Mouse (Mus musculus) ES-Bruce4 (cell line): ENCODE data around the gene Dgka. TPM values are rescaled to one million over a fixed set of nuclear protein-coding genes. Genes with fewer than 3 reads are reported as not detected.

Experiments
- H3K27ac ChIP-seq: 2 replicates; pipeline ENCODE4 v1.5.1; 2012; ENCODE audit warnings: low read length, inconsistent platforms; ENCODE audit not compliant: insufficient read depth
- H3K27me3 ChIP-seq: 2 replicates; pipeline ENCODE4 v1.6.1; 2012; ENCODE audit warnings: mild to moderate bottlenecking, low read length, inconsistent platforms; ENCODE audit not compliant: control insufficient read depth, poor library complexity, insufficient read depth, severe bottlenecking
- H3K36me3 ChIP-seq: 2 replicates; pipeline ENCODE4 v1.6.1; 2012; ENCODE audit warnings: inconsistent platforms, mild to moderate bottlenecking, low read length, moderate library complexity; ENCODE audit not compliant: control insufficient read depth, poor library complexity, insufficient read depth, severe bottlenecking
- H3K4me1 ChIP-seq: one replicate; pipeline ENCODE4 v1.8.1; 2011; ENCODE audit warnings: low read length; ENCODE audit not compliant: control insufficient read depth, insufficient read depth
- H3K4me3 ChIP-seq: 2 replicates; pipeline ENCODE4 v1.5.1; 2011; ENCODE audit warnings: low read depth, mild to moderate bottlenecking, low read length
- H3K9ac ChIP-seq: 2 replicates; pipeline ENCODE4 v1.6.1; 2012; ENCODE audit warnings: low read depth, mild to moderate bottlenecking, inconsistent platforms; ENCODE audit not compliant: poor library complexity, severe bottlenecking
- H3K9me3 ChIP-seq: replicated peaks from 2 replicates; pipeline ENCODE4 v1.6.1; 2012; ENCODE audit warnings: mild to moderate bottlenecking, low read length, inconsistent platforms; ENCODE audit not compliant: control insufficient read depth, poor library complexity, insufficient read depth, severe bottlenecking
- CTCF ChIP-seq: IDR thresholded peaks from one replicate; pipeline ENCODE4 v1.8.1; 2011; ENCODE audit warnings: low read depth, low read length
- EP300 ChIP-seq: IDR thresholded peaks from 2 replicates; pipeline ENCODE4 v1.6.1; 2011; ENCODE audit warnings: low read depth, low read length; ENCODE audit not compliant: insufficient read depth
- POLR2A ChIP-seq: IDR thresholded peaks from one replicate; pipeline ENCODE4 v1.8.1; 2011; ENCODE audit warnings: low read length; ENCODE audit not compliant: insufficient read depth
- polyA plus RNA-seq: library from polyadenylated mRNA; stranded (reverse); fragments of >200 nt; gene quantifications from 2 replicates; pipeline ENCODE4 v1.2.4, GENCODE M21; 2011; ENCODE audit warnings: low read depth; ENCODE audit not compliant: missing spikeins, insufficient read depth, insufficient read length

The Dgka gene
- polyA plus RNA-seq, 1 experiment, result 44.7 TPM

DNA sequence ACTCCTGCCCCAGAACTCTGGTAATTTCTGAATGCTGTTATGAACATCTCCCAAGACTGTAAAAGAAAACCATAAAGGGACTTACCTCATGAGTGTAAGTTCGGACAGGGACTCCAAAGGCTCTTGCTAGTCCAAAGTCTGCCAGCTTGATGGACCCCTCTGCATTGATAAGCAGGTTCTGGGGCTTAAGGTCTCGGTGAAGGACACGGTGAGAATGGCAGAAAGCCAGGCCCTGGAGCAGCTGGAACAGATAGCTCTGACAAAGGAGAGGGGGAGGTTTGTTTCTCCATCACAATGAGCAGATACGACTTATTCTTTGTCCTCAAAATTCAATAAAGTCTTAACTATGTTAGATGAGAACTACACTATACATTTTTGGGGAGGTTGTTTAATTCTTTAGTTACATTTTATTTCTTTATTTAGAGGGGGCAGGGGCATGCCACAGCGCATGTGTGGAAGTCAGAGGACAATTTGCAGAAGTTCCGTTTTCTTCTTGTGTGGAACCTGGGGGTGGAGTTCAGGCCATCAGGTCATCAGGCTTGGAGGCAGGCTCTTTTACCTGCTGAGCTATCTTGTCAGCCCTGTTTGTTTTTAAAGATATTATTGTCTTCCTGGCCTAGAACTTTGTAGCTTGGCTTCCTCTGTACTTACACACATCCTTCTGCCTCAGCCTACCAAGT is 42.2 kb downstream of the Dgka start:
- H3K36me3 ChIP-seq, result peaks cover 51% of the 10 kb centered on the region
- TF ChIP-seq POLR2A (no peak), CTCF (no peak), EP300 (no peak)
- H3K9ac ChIP-seq, result no peak overlapping the region
- H3K27me3 ChIP-seq, result no peaks in the 10 kb centered on the region
- H3K9me3 ChIP-seq, result no peaks in the 10 kb centered on the region
- no peak overlapping the region for H3K4me3 ChIP-seq
- H3K4me1 ChIP-seq, result no peaks in the 10 kb centered on the region
- no peak overlapping the region for H3K27ac ChIP-seq

DNA sequence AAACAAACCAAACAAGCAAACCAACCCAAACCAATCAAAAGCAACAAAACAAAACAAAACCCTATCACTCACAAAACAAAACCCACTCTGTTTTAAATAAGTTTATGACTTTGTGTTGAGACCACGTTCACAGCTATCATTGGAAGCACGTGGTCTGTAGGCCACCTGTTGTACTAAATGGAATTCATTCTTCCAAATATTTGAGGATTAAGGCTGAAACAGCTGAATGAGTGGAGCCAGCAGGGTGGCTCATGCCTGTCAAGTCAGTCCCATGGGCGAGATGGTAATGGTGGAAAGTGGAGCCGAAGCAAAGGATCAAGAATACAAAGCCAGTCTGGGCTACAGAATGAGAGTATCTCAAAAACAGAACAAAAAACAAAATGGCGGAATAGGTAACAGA is 43.9 kb downstream of the Dgka start:
- H3K27ac ChIP-seq, result no peak overlapping the region
- no peaks in the 10 kb centered on the region for H3K27me3 ChIP-seq
- H3K36me3 ChIP-seq, result peaks cover 51% of the 10 kb centered on the region
- no peak overlapping the region for H3K9ac ChIP-seq
- TF ChIP-seq EP300 (no peak), POLR2A (no peak), CTCF (no peak)
- no peaks in the 10 kb centered on the region for H3K9me3 ChIP-seq
- H3K4me3 ChIP-seq, result no peak overlapping the region
- no peaks in the 10 kb centered on the region for H3K4me1 ChIP-seq

DNA sequence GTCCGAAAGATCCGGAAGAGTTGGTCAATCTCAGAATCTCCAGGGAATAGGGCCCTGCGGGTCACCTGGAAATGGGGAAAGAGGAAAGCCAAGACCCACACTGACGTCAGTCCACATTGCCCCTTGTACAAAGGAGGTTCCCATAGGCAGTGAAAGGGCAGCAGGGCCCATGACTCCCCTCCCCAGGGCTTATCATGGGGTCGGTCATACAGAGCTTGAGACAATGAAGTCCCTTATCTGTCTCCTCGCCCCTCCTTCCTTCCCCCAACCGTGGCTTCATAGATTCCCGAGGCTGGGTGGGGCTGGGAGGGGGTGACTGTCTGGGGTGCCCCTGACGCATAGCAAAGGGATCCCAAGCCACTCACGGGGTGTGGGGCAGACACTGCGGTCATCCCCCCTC is 45.0 kb downstream of the Dgka start:
- Histone ChIP-seq H3K36me3 (peaks cover 51% of the 10 kb centered on the region), H3K9me3 (no peaks in the 10 kb centered on the region), H3K27me3 (no peaks in the 10 kb centered on the region), H3K4me3 (no peak overlapping the region), H3K4me1 (no peaks in the 10 kb centered on the region), H3K9ac (no peak overlapping the region), H3K27ac (no peak overlapping the region)
- TF ChIP-seq POLR2A (no peak), EP300 (no peak), CTCF (no peak)

DNA sequence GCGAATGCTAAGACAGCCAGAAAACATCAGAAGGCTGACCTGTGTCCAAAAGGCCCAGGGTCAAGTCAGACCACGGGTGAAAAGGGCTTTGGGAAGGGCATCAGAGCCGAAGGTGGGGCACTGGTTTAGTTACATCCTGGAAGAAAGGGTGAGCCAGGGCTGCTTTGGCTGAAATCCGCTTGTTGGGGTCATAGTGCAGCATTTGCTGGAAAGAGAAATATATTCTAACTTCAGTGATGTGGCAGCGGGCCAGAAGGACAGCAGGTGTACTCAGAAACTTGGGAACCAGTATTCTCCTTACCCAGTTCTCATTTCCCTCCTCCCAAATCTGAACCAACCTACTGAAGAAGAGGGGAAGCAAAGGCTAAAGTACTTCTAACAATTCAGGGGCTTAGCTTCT is 45.6 kb downstream of the Dgka start:
- Histone ChIP-seq H3K4me3 (no peak overlapping the region), H3K9me3 (no peaks in the 10 kb centered on the region), H3K9ac (no peak overlapping the region), H3K36me3 (peaks cover 51% of the 10 kb centered on the region), H3K27me3 (no peaks in the 10 kb centered on the region), H3K4me1 (no peaks in the 10 kb centered on the region), H3K27ac (no peak overlapping the region)
- TF ChIP-seq CTCF, result no peak
- TF ChIP-seq POLR2A, result no peak
- no peak for TF ChIP-seq EP300

DNA sequence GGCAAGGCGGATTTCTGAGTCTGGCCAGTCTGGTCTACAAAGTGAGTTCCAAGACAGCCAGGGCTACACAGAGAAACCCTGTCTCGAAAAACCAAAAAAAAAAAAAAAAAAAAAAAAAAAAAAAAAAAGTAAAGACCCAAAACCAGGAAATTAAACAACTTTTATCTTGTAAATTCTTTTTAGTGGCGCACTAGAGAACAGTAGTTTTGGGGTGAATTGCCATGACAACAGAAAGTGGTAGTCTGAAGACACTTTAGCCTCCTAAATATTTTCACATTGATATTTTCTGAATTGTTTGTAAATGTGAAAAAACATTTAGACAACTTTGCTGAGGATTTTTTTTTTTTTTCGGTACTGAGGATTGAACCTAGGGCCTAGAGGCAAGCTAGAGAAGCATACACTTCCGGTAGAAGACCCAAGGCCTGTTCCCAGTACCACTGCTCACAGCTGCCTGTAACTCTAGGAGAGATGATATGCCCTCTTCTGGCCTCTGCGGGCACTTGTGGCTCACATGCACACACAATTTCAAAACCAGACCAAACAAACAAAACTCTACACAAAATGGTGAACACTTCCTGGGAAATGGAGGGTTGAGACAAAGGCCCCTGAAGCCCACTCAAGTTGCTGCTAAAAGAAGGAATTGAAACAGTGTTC is 47.5 kb downstream of the Dgka start:
- Histone ChIP-seq H3K27me3 (no peaks in the 10 kb centered on the region), H3K36me3 (peaks cover 39% of the 10 kb centered on the region), H3K4me1 (peaks cover 3% of the 10 kb centered on the region), H3K9ac (peak overlapping the region; percentile 42; the same call in 1 of the 2 replicates), H3K4me3 (peak overlapping the region; percentile 60; the same call in 1 of the 2 replicates), H3K9me3 (no peaks in the 10 kb centered on the region), H3K27ac (peak overlapping the region; percentile 84)
- no peak for TF ChIP-seq POLR2A
- TF ChIP-seq EP300, result no peak
- no peak for TF ChIP-seq CTCF

DNA sequence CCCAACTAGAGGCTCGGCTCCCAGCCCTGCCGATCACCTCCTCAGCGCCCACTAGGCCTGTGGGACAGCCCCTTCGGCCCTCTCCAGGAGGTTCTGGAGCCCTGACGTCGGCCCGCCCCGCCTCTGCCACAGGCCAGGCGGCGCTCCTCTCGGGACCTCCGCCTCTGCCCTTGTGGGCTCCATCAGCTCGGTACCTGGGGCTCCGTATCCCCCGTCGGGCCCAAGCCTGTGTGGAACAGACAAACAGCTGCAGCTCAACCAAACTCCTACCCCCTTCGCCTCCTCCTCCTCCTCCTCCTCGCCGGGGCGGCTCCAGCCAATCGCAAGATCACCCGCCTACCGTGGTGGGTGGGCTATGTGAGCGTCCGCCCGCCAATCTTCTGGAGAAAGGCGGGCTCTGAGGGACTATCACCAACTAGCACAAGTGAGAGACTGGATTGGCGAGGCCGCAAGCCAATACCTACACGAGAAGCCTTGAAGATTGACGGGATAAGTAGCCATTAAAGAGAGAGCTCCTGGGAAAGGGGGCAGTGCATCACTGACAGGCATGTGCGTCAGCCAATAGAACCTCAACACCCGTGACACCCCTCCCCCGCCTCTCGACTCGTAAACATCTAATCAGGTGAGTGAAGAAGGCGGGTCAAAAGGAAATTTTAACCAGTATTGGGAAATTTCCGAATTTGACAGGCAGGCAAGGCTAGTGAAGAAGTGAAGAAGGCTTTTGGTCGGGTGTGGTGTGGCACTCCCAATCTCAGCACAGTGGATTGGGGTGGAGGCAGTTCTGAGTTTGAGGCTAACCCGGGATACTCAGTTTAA is 48.5 kb downstream of the Dgka start, which contains the start of gene Rab5b:
Gene Rab5b, minus strand, starts transcription at position 273 of the 816 bp plus-strand sequence.
- no peaks in the 10 kb centered on the region for H3K9me3 ChIP-seq
- TF ChIP-seq CTCF (no peak), EP300 (no peak), POLR2A (peak; percentile 64)
- H3K4me1 ChIP-seq, result peaks cover 3% of the 10 kb centered on the region
- H3K36me3 ChIP-seq, result peaks cover 29% of the 10 kb centered on the region
- H3K27ac ChIP-seq, result peak within 1 kb of the TSS; percentile 84
- peak within 1 kb of the TSS; percentile 90 for H3K4me3 ChIP-seq
- H3K9ac ChIP-seq, result peak within 1 kb of the TSS; percentile 90
- no peaks in the 10 kb centered on the region for H3K27me3 ChIP-seq
